Mouse (Mus musculus): ENCODE results near the gene Jpt2.

DNA sequence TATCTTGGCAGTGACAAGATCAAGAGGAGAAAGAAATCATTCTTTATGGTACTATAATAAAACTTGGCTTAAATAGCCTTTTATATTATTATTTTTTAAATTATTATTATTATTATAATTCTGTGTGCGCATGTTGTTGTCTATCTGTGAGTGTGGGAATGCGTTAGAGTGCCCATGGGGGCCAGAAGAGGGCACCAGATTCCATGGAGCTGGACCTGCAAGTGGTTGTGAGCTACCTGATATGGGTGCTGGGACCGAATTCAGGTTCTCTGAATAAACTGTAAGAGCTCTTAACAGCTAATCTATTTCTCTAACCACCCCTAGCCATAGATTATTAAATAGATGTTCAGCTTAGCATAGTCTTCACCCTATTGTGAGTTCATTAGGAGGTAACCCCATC is 44.6 kb upstream of the Jpt2 start:
- TF ChIP-seq GATA1 (IDR thresholded peaks at IDR 0.05; ENCODE audit: low read length) (no peak), TAL1 (IDR thresholded peaks at IDR 0.05; ENCODE audit: low read length) (no peak)

All from erythroblast, embryonic 14.5 days (primary cell).